Mouse (Mus musculus) heart, embryonic 11.5 days (tissue): ENCODE results near the gene Etv1. TPM values are rescaled to one million over a fixed set of nuclear protein-coding genes. Genes with fewer than 3 reads are reported as not detected.
A peak's percentile ranks its signal among the peaks of the same experiment; 100 is the strongest.

ENCODE experiments used
- ATAC-seq: fragments of 200-750 bp; cut with Nextera tagmentation; replicated peaks from 2 replicates; pipeline ENCODE4 v1.8.0; 2017; ENCODE audit warnings: moderate library complexity; ENCODE audit not compliant: insufficient number of reproducible peaks, low FRiP score, low TSS enrichment
- H3K27ac ChIP-seq: fragments of 300-500 bp; sonication (generic); 2 replicates; pipeline ENCODE4 v1.5.1; 2014; ENCODE audit warnings: mild to moderate bottlenecking, low read depth, low read length
- H3K27me3 ChIP-seq: fragments of 300-500 bp; sonication (generic); 2 replicates; pipeline ENCODE4 v1.6.1; 2014; ENCODE audit warnings: mild to moderate bottlenecking, low read length, mixed read lengths; ENCODE audit not compliant: control insufficient read depth, insufficient read depth
- H3K36me3 ChIP-seq: fragments of 300-500 bp; sonication (generic); 2 replicates; pipeline ENCODE4 v1.6.1; 2014; ENCODE audit warnings: mild to moderate bottlenecking, low read length, moderate library complexity, mixed read lengths; ENCODE audit not compliant: control insufficient read depth, insufficient read depth
- H3K4me1 ChIP-seq: fragments of 300-500 bp; sonication (generic); 2 replicates; pipeline ENCODE4 v1.6.1; 2014; ENCODE audit warnings: low read length; ENCODE audit not compliant: control insufficient read depth, insufficient read depth
- H3K4me2 ChIP-seq: fragments of 300-500 bp; sonication (generic); 2 replicates; pipeline ENCODE4 v1.6.1; 2014; ENCODE audit warnings: mild to moderate bottlenecking, moderate library complexity
- H3K4me3 ChIP-seq: fragments of 300-500 bp; sonication (generic); 2 replicates; pipeline ENCODE4 v1.5.1; 2014; ENCODE audit warnings: low read depth, low read length
- H3K9ac ChIP-seq: fragments of 300-500 bp; sonication (generic); 2 replicates; pipeline ENCODE4 v1.6.1; 2014; ENCODE audit warnings: mild to moderate bottlenecking, low read depth, low read length, moderate library complexity
- H3K9me3 ChIP-seq: fragments of 300-500 bp; sonication (generic); replicated peaks from 2 replicates; pipeline ENCODE4 v1.6.1; 2016; ENCODE audit warnings: low read length; ENCODE audit not compliant: control insufficient read depth
- WGBS: fragments of 180-500 bp; shearing (Covaris S2); extraction: QIAGEN DNeasy Blood & Tissue Kit; methylation state at CpG from one replicate; pipeline ENCODE4 v1.1.7; 2014; ENCODE audit not compliant: insufficient replicate concordance; 5-methylcytosine and 5-hydroxymethylcytosine counted together
- polyA plus RNA-seq: library from polyadenylated mRNA; unstranded; fragments of >200 nt; fragmentation: Nextera tagmentation; extraction: Ambion mirVana; gene quantifications from 2 replicates; pipeline ENCODE4 v1.2.1, GENCODE M21; 2014

The Etv1 gene
- polyA plus RNA-seq, 1 experiment from 2014 or later, result 28.2 TPM

- H3K4me3 ChIP-seq, result peak overlapping the region; percentile 69
- peak overlapping the region; percentile 69 for H3K4me2 ChIP-seq
- H3K4me1 ChIP-seq, result no peaks in the 10 kb centered on the region
- no peak for ATAC-seq
- H3K27ac ChIP-seq, result peak overlapping the region; percentile 91
- H3K36me3 ChIP-seq, result no peaks in the 10 kb centered on the region
- H3K9me3 ChIP-seq, result no peaks in the 10 kb centered on the region
- 2% methylated on average over 11 of the region's 11 CpGs for WGBS
- H3K27me3 ChIP-seq, result no peaks in the 10 kb centered on the region
- H3K9ac ChIP-seq, result peak overlapping the region; percentile 69
Measured at GRCm38 (mm10) chr12:38780955-38781304, 1.8 kb downstream of the Etv1 start.

GRCm38 (mm10) chr12:38781686-38782085, 2.5 kb downstream of the Etv1 start:
- no peaks in the 10 kb centered on the region for H3K9me3 ChIP-seq
- 31% methylated on average over 6 of the region's 6 CpGs for WGBS
- H3K27me3 ChIP-seq, result no peaks in the 10 kb centered on the region
- peak overlapping the region; percentile 69; the same call in 1 of the 2 replicates for H3K9ac ChIP-seq
- no peak overlapping the region for H3K27ac ChIP-seq
- H3K4me2 ChIP-seq, result peak overlapping the region; percentile 69
- no peaks in the 10 kb centered on the region for H3K4me1 ChIP-seq
- no peak for ATAC-seq
- peak overlapping the region; percentile 69 for H3K4me3 ChIP-seq
- H3K36me3 ChIP-seq, result no peaks in the 10 kb centered on the region

GRCm38 (mm10) chr12:38783291-38783690, 4.1 kb downstream of the Etv1 start:
- Histone ChIP-seq H3K27ac (no peak overlapping the region), H3K36me3 (no peaks in the 10 kb centered on the region), H3K4me2 (peak overlapping the region; percentile 32), H3K4me1 (no peaks in the 10 kb centered on the region), H3K9ac (no peak overlapping the region), H3K9me3 (no peaks in the 10 kb centered on the region), H3K4me3 (no peak overlapping the region), H3K27me3 (no peaks in the 10 kb centered on the region)
- WGBS, result 51% methylated on average over 1 of the region's 1 CpGs
- no peak for ATAC-seq

GRCm38 (mm10) chr12:38784221-38784620, 5.0 kb downstream of the Etv1 start:
- Histone ChIP-seq H3K9ac (no peak overlapping the region), H3K27ac (no peak overlapping the region), H3K4me2 (peak overlapping the region; percentile 31; the same call in 1 of the 2 replicates), H3K9me3 (no peaks in the 10 kb centered on the region), H3K4me1 (no peaks in the 10 kb centered on the region), H3K27me3 (no peaks in the 10 kb centered on the region), H3K4me3 (no peak overlapping the region), H3K36me3 (no peaks in the 10 kb centered on the region)
- no peak for ATAC-seq
- 16% methylated on average over 1 of the region's 1 CpGs for WGBS

GRCm38 (mm10) chr12:38786571-38786970, 7.4 kb downstream of the Etv1 start:
- Histone ChIP-seq H3K36me3 (no peaks in the 10 kb centered on the region), H3K9me3 (no peaks in the 10 kb centered on the region), H3K27ac (no peak overlapping the region), H3K4me3 (no peak overlapping the region), H3K9ac (no peak overlapping the region), H3K4me2 (no peak overlapping the region), H3K4me1 (no peaks in the 10 kb centered on the region), H3K27me3 (no peaks in the 10 kb centered on the region)
- 76% methylated on average over 4 of the region's 4 CpGs for WGBS
- ATAC-seq, result no peak

GRCm38 (mm10) chr12:38787704-38788103, 8.5 kb downstream of the Etv1 start:
- no peaks in the 10 kb centered on the region for H3K36me3 ChIP-seq
- H3K9me3 ChIP-seq, result no peaks in the 10 kb centered on the region
- no peak for ATAC-seq
- H3K4me3 ChIP-seq, result no peak overlapping the region
- WGBS, result 57% methylated on average over 3 of the region's 3 CpGs
- no peaks in the 10 kb centered on the region for H3K4me1 ChIP-seq
- H3K27me3 ChIP-seq, result no peaks in the 10 kb centered on the region
- H3K27ac ChIP-seq, result no peak overlapping the region
- H3K4me2 ChIP-seq, result no peak overlapping the region
- no peak overlapping the region for H3K9ac ChIP-seq

GRCm38 (mm10) chr12:38788621-38789020, 9.4 kb downstream of the Etv1 start:
- no peaks in the 10 kb centered on the region for H3K27me3 ChIP-seq
- no peaks in the 10 kb centered on the region for H3K36me3 ChIP-seq
- ATAC-seq, result no peak
- H3K4me2 ChIP-seq, result peak overlapping the region; percentile 17; the same call in 1 of the 2 replicates
- 56% methylated on average over 6 of the region's 6 CpGs for WGBS
- H3K9me3 ChIP-seq, result no peaks in the 10 kb centered on the region
- no peak overlapping the region for H3K4me3 ChIP-seq
- no peak overlapping the region for H3K9ac ChIP-seq
- no peaks in the 10 kb centered on the region for H3K4me1 ChIP-seq
- H3K27ac ChIP-seq, result no peak overlapping the region; the same call in 1 of the 2 replicates

- no peaks in the 10 kb centered on the region for H3K4me1 ChIP-seq
- H3K9ac ChIP-seq, result no peak overlapping the region
- 87% methylated on average over 10 of the region's 10 CpGs for WGBS
- H3K4me3 ChIP-seq, result no peak overlapping the region
- no peaks in the 10 kb centered on the region for H3K9me3 ChIP-seq
- H3K4me2 ChIP-seq, result no peak overlapping the region
- ATAC-seq, result no peak
- H3K27me3 ChIP-seq, result no peaks in the 10 kb centered on the region
- no peak overlapping the region for H3K27ac ChIP-seq
- H3K36me3 ChIP-seq, result no peaks in the 10 kb centered on the region
Measured at GRCm38 (mm10) chr12:38789789-38790355, 10.7 kb downstream of the Etv1 start.

- Histone ChIP-seq H3K4me3 (no peak overlapping the region), H3K27me3 (no peaks in the 10 kb centered on the region), H3K27ac (no peak overlapping the region), H3K4me2 (no peak overlapping the region), H3K9ac (no peak overlapping the region), H3K9me3 (no peaks in the 10 kb centered on the region), H3K36me3 (no peaks in the 10 kb centered on the region), H3K4me1 (no peaks in the 10 kb centered on the region)
- WGBS, result 64% methylated on average over 4 of the region's 4 CpGs
- no peak for ATAC-seq
Measured at GRCm38 (mm10) chr12:38793076-38793475, 13.9 kb downstream of the Etv1 start.
